Mouse (Mus musculus) ES-E14 (cell line): ENCODE measurements at regions not wholly inside any gene's neighbourhood (a gene's known extent, or its start where the extent isn't known, plus 50 kb on each side); places are given as distances from the start of the nearest gene placed in this dataset.

Experiments
- HCFC1 ChIP-seq: IDR thresholded peaks from 2 replicates; pipeline ENCODE4 v1.6.1; 2012; ENCODE audit warnings: low read length, inconsistent platforms, borderline replicate concordance; ENCODE audit not compliant: insufficient read depth
- MAFK ChIP-seq: IDR thresholded peaks from 2 replicates; pipeline ENCODE4 v1.6.1; 2014; ENCODE audit warnings: mild to moderate bottlenecking, low read depth, low read length, inconsistent platforms; ENCODE audit not compliant: insufficient read depth
- ZC3H11A ChIP-seq: IDR thresholded peaks from 2 replicates; pipeline ENCODE4 v1.6.1; 2012; ENCODE audit warnings: low read depth, mild to moderate bottlenecking, inconsistent platforms, low read length, borderline replicate concordance
- ZNF384 ChIP-seq: IDR thresholded peaks from 2 replicates; pipeline ENCODE4 v1.6.1; 2012; ENCODE audit warnings: low read depth, low read length, inconsistent platforms

- TF ChIP-seq HCFC1 (no peak), MAFK (no peak), ZNF384 (no peak), ZC3H11A (no peak)
Measured at GRCm38 (mm10) chr7:136357011-136357410, 537.4 kb upstream of the Mgmt start.
